Mouse (Mus musculus) adrenal gland, postnatal 14 days (tissue): Measurements from ENCODE around the gene Gm4498. TPM values are rescaled to one million over a fixed set of nuclear protein-coding genes. Genes with fewer than 3 reads are reported as not detected.
"Not testable (repeated sequence)": the region's sequence is repeated elsewhere in the genome, so short reads cannot be mapped to it uniquely, and the experiment has no call there.

Experiments used
- DNase-seq: peaks from one replicate; pipeline ENCODE4 v3.0.0; 2021; ENCODE audit warnings: mixed read lengths
- long read RNA-seq, 2 experiments: library from polyadenylated mRNA; stranded (forward); transcript quantifications; one replicate each; pipeline ENCODE4 v2.0.0; 2021
- total RNA-seq: library from RNA; stranded (reverse); gene quantifications from 2 replicates; pipeline ENCODE4 v1.2.3, GENCODE M21; 2021

Gm4498 gene
- not detected in 2 replicates for total RNA-seq
- long read RNA-seq, experiment 1: 0 reads
- long read RNA-seq, experiment 2: 0 reads

DNA sequence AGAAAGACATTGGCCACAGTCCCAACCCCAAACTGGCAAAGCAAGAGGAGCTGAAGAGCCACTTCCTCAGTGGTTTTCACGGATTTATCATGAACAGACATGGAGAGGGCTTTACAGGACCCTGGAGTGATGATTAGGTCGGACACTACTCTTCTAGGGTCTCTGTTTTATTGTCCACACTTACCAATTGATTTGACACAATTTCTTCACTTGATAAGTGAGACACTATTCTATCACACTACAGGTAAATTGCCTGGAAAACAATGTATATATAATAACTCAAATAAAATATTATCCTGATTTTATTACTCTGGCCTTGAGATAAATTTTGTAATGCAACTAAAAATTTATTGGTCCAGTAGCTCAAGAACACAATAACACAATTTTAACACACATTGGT, at the start of gene Gm4498:
Gm4498 (minus strand) TSS at position 101 of the 400 bp plus-strand sequence.
- DNase-seq: not testable (repeated sequence)

DNA sequence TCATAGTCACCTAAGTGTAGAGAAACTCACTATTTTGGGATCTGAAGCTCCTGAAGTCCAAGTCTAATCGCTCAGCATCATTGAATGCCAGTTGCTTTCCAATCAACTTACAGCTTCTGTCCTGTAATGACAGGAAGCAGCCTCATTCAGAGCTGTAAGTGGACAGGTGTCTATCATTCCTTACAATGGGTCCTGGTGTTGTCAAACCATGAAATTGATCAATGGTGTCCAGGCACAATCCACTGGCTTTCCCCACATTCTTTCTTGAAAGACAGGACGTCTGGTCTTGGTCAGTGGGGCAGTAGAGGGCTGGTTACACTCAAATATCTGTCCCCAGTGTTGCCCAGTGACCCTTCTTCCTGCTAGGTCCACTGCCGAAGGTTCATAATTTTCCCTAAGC, 29.1 kb upstream of the Gm4498 start, which contains the start of gene Gm5890:
Gm5890 (minus strand) TSS at position 101 of the 400 bp plus-strand sequence.
- not testable (repeated sequence) for DNase-seq

DNA sequence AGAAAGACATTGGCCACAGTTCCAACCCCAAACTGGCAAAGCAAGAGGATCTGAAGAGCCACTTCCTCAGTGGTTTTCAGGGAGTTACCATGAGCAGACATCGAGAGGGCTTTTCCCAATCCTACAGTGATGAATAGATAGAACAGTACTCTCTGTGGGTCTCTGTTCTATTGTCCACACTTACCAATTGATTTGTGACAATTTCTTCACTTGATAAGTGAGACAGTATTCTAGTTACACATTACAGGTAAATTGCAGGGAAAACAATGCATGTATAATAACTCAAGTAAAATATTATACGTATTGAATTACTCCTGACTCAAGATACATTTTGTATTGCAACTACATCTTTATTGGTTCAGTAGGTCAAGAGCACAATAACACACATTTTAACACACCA, 28.1 kb downstream of the Gm4498 start, which contains the start of gene Gm6164:
Gm6164 (minus strand) TSS at position 101 of the 400 bp plus-strand sequence.
- not testable (repeated sequence) for DNase-seq

DNA sequence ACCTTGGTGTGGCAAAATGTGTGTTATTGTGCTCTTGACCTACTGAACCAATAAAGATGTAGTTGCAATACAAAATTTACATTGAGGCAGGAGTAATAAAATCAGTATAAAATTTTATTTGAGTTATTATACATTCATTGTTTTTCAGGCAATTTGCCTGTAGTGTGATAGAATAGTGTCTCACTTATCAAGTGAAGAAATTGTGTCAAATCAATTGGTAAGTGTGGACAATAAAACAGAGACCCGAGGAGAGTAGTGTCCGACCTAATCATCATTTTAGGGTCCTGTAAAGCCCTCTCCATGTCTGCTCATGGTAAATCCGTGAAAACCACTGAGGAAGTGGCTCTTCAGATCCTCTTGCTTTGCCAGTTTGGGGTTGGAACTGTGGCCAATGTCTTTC, 40.2 kb downstream of the Gm4498 start, which contains the start of gene Vmn1r95:
Vmn1r95 (plus strand) TSS at position 301 of the 400 bp plus-strand sequence.
- not testable (repeated sequence) for DNase-seq

Other genes with a start within 250 kb of the Gm4498 start
- not detected in 2 replicates for gene Nlrp9b, start 242.4 kb downstream of the Gm4498 start, total RNA-seq
- gene Vmn1r91, start 134.1 kb downstream of the Gm4498 start, total RNA-seq: not detected in 2 replicates
- gene Gm16442, start 111.2 kb downstream of the Gm4498 start, total RNA-seq: not detected in 2 replicates
- gene Vmn1r93, start 94.7 kb downstream of the Gm4498 start, total RNA-seq: not detected in 2 replicates
- not detected in 2 replicates for gene Vmn1r94, start 65.5 kb downstream of the Gm4498 start, total RNA-seq
- not detected in 2 replicates for gene Vmn1r95, start 40.1 kb downstream of the Gm4498 start, total RNA-seq
- gene Gm6164, start 28.2 kb downstream of the Gm4498 start, total RNA-seq: not detected in 2 replicates
- not detected in 2 replicates for gene Gm5890, start 29.0 kb upstream of the Gm4498 start, total RNA-seq
- not detected in 2 replicates for gene Gm4133, start 100.2 kb upstream of the Gm4498 start, total RNA-seq
- not detected in 2 replicates for gene Gm5728, start 141.6 kb upstream of the Gm4498 start, total RNA-seq
- gene Vmn1r100, start 184.1 kb upstream of the Gm4498 start, total RNA-seq: not detected in 2 replicates
- not detected in 2 replicates for gene Vmn1r101, start 208.8 kb upstream of the Gm4498 start, total RNA-seq
- not detected in 2 replicates for gene Gm10670, start 241.1 kb upstream of the Gm4498 start, total RNA-seq